Mouse (Mus musculus) c-Kit-positive CD71-positive TER-119-negative erythroid progenitor cells, embryonic 14.5 days (primary cell): ENCODE measurements around the gene Rheb.
"Not testable (repeated sequence)": the region's sequence is repeated elsewhere in the genome, so short reads cannot be mapped to it uniquely, and the experiment has no call there.

Source experiments
- DNase-seq: peaks from one replicate; pipeline ENCODE4 v3.0.0-alpha.2; 2013; ENCODE audit warnings: low read depth

The Rheb gene

DNA sequence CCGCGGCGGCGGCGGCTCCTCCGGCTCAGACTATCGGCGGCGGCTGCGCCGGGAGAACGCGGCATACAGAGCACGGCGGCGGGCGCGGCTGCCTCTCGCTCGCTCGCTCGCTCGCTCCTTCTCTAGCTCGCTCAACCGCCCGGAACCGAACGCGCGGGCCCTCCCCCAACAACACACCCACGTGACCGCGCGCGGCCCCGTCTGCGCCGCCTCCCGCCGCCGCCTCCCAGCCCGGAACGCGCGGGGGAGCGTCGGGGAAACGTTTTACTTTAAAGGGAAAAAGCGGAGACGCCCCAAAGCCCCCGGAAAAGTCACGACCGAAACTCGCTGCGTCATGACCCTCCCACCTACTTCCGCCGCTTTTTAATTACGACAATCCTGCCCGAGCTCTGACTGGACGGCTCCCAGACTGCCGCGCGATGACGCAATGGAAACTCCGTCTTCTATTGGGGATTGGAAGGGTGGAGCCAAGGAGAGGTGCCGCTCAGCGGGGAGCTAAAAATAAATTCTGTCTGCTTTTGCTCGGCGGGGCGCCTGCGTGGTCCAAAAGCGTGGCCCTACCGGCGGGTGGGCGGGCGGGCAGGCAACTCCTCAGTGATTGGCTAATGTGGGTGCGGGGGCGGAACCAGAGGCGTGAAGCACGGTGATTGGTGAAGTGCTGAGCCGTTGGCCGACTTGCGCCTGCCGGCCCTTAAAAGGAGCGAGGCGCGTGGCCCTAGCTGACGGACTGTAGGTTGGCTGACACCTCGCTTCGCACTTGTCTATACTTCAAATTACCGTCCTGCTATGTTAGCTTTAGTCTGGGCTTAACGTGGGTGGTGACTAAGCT lies at the start of gene Rheb:
Gene Rheb (minus strand): TSS at position 351 of the 829 bp plus-strand sequence.
- peak; percentile 100 for DNase-seq

DNA sequence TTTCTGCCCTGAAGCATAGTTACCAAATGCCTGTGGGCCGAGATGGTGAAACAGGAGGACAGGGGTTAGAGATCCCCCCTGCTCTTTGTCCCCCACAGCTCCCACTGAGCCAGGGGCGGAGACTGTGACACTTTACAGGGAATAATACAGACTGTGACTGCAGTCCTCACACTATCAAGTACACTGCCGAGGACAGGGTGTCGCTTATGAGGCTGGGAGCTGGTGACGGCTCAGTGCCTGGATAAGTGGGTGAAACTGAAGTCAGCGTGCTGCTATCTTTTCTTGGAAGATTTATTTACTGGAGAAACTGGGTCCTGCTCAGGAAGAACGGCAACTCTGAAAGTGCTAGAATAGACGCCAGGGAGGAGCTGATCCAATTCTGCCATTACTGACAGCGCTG lies 47.4 kb upstream of the Rheb start:
- no peak for DNase-seq

DNA sequence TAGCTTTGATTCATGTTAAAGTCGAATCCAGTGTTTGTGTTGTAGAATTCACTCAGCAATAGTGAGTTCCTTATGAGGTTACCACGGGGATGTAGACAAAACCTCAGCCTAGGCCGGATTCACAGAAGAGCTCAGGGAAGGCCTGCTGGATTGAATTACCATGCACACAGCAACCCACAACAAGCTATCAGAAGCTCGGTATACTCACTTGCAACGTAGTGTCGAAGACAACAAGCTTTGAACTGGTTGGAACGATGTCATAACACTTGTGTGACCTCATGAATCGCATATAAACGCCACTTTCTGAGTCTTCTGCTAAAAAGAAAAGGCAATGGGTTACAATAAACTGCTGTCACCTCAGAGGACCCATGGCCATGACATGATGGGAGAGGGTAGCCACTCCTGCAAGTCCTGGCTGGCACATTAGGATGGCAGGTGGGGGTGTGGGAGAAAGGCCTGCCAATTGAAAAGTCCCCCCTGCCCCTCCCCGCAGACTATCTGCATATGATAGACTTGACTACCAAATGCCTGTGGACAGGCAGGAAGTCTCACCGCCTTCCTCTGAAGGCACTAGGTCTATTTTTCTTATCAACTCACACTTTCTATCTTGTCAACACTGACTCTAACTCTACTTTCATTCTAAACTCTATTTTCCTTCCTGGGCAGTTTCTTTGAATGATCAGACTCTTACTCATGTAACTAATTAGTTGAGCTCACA lies 46.6 kb upstream of the Rheb start:
- no peak for DNase-seq

DNA sequence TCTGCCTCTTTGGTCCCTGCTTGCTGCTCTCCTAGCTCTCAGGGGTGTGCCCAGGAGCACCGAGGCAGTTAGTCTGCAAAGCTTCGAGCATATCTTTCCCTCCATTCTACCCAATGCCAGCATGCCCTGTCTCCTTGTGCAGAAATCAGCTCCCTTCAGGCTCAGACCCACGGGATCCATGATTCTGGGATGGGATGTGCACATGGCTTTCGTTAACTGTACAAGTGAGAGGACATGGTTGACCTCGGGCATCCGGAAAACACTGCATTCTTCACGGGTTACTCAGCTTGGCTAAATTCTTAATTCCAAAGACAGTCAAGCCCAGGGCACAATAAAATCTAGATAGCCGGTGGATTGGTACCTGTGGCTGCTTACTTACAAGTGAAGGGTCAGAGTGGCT lies 44.8 kb upstream of the Rheb start:
- no peak for DNase-seq

DNA sequence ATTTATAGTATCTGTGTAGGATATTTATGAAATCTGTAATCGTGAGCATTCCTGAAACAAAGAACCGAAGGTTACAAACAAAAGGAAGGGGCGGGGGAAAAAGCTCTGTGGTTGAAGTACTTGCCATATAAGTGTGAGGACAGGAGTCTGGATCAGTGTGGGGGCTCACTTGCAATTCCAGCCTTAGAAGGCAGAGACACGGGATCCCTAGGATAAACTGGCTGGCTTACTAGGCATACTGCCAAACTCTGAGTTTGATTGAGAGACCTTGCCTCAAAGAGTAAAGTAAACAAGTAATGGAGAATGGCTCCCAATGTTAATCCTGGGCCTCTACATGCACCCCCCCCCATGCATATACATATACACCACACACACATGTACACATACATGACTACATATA lies 36.3 kb upstream of the Rheb start:
- no peak for DNase-seq

DNA sequence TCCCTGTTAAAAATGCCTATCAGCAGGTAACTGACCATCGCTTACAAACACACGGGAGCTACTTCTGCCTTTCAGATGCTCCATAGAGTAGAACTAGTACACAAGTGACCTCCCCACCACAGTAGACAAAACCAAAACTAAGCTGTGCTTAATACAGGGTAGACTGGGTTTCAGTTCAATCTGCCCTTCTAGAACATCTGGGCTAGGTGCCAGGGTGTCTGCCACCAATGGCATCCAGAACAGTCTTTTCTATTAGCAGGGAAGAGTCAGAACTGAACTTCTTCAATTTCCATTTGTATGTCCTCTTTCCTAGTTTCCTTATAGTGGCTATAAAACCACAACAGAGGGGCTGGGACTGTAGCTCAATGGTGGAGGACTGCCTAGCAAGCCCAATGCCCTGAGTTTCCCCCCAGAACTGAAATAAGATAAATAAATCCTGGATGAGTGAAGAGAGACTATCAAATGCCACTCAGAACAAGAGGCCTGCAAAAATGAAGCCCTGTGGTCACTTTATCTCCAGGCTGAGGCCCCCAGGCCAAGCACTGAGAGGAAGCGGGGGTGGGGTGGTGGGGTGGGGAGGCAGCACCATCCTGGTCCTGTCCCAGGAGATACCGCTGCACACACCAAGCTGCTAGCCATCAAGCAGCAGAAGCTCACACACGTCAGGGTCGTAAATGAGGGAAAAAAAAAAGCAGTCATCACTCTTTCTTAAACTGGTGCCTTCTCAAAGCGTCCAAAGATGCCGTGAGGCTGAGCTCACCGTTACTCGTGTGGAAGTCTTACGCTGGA lies 35.6 kb upstream of the Rheb start:
- DNase-seq: no peak

DNA sequence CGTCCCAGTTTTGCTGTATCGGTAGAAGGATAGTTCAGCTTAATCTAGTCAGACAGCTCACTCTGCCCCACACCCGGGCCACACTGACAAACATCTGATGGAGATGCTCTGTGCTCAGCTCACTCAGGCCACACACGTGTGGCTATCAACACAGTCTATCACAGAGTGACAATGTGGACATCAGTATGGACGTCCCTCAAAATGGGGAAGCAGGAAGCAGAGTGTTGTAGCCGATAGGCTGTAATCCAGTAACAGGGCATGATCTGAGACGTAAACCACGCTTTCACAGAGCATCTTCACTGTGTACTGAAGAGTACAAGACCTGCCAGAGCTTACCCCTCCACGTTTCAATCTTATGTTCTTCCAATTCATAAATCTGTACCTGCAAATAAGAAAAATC lies 34.2 kb upstream of the Rheb start:
- DNase-seq: no peak

DNA sequence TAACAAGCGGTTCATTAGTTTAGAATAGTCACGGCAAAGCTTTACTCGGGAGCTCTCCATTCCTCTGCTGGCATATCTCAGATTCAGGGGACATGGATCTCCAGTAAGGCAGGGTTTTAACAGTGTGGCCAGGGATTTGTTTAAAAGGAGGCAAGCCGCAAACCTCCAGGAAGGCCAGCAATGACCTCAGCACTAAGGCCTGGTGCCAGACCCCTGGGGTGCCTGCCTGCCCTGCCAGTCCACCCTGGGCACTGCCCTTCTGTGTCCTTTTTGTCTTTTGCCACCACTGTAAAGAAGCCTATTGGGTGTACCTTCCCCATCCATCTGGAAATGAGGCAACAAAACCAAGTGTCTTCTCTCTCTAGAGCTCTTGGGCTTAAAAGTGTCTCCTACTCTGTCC lies 31.7 kb upstream of the Rheb start:
- no peak for DNase-seq

DNA sequence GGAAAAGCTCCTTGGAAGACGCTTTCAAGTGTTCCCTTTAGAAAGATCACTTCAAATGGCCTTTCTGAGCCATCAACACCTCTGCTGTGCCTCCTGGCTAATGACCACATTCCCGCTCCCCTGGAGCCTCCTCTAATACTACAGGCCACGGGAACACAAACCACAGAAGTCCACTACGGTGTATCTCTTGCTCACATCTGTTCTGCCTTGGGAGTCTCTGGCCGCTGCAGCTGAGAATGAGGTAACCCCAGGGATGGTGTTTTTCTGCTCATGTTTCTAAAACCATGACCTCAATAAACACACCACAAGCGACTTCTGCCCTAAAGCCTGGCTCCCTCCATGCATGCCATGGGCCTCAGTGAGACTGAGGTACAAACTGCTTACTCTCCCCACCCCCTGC lies 30.8 kb upstream of the Rheb start:
- no peak for DNase-seq

DNA sequence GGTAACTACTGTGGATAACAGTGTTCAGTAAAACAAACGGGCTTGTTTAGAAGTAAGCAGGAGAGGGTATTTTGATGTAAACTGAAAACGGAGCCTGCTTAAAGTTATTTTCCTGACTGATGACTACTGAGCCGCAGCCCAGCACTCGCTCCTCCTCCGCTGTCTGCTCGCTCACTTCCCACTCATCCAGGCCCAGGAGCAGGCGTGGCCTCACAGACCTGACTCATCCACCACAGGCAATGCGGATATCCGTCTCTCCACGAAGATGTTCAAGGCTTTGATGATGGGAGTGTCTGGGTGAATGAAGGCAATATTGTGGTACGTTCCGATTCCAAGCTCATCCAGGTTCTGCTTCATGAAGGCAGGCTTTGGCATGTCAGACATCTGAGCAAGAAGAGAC lies 28.9 kb upstream of the Rheb start:
- no peak for DNase-seq

DNA sequence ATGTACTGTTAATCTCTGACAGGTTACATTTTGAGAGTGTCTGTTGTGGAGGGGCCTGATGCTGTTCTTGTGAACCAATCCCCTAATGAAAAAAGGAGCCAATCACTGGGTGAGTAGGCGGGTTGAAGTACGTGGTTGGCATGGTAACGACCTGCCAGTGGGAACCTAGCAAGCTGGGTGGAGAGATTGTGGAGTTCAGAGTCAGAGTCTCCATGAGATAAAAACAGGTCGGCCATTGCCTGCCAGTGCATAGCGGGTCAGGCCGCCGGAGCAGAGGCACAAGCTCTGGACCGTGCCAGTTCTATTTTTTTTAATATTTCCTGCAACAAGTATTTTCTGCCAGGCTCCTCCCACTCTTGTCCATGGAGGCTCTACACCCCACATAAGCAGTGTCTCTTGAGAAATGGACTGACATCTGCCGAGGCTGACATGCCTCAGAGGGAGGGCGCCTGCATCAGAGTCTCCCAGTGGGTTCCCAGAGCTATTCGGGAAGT lies 27.4 kb upstream of the Rheb start:
- peak; percentile 68 for DNase-seq

DNA sequence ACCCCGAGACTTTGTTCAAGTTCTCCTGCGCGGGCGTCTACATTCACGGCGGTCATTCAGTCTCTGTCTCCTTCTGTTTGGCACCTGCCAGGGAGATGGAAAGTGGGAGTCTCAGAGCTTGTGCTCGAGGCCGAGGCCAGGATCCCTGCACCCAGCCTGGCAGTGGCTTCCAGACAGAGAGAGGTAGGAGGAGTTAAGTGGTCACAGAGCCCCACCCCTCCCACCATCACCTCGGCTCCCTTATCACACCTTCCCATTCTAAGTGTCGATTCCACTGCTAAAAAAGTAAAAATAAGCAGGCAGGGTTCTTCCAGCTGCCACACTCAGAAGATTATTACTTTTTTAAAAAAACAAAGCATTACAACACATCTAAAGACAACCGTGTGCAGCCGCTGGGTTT lies 21.4 kb upstream of the Rheb start:
- DNase-seq: no peak

DNA sequence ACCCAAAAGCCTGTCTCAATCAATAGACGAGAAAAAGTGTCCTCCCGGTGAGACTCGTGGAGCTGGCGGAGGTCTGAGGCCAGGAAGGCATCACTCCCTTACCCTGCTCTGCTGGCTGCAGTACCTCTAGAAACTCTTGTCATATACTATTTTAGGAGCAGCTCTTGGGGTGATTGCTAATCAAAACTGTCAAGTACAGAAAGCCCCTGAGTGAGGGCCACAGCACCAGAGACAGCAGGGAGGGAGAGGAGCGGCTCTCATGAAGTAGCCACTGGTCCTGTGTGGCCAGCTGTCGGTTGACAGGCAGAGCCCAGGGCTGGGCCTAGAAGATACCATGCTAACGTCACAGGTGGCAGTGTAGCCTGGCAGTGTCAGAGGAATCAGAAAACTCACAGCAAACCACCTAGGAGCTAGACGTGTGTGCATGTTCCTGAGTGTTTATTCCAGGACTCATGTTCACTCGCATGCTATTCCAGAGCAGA lies 19.1 kb upstream of the Rheb start:
- no peak for DNase-seq

DNA sequence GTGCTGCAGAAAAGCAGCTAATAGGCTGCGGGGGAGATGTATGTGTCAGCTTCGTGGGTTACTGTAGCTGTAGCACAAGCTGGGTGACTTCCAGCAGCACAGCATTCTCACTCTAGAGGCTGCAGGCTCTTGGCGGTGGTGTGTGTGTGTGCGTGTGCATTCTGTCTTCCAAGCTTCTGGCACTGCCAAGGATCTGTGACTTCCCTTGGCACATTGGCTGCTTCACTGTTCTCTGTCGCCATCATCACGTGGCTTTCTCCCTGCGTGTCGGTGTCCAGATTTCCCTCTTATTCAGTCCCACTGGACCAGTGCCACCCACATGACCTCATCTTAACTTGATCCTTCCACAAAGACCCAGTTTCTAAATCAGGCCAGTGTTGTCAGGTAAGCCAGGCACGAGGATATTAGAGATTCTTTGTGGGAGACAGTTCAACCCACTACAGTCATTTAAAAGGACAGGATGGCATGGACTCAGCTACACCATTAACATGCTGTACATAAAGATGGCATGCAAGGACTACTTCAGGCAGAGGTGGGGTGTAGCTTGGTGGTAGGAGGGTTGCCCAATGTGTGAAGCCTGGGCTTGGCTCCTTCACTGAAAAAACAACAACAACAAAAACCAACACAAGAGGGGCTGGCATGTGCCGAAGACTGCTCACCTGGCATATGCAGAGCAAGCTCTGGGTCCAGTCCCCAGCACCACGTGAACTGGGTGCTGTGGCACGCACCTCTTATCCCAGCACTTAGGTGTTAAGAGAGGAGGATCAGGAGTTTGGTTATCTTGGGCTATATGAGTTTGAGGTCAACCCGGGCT lies 18.4 kb upstream of the Rheb start:
- DNase-seq: no peak

DNA sequence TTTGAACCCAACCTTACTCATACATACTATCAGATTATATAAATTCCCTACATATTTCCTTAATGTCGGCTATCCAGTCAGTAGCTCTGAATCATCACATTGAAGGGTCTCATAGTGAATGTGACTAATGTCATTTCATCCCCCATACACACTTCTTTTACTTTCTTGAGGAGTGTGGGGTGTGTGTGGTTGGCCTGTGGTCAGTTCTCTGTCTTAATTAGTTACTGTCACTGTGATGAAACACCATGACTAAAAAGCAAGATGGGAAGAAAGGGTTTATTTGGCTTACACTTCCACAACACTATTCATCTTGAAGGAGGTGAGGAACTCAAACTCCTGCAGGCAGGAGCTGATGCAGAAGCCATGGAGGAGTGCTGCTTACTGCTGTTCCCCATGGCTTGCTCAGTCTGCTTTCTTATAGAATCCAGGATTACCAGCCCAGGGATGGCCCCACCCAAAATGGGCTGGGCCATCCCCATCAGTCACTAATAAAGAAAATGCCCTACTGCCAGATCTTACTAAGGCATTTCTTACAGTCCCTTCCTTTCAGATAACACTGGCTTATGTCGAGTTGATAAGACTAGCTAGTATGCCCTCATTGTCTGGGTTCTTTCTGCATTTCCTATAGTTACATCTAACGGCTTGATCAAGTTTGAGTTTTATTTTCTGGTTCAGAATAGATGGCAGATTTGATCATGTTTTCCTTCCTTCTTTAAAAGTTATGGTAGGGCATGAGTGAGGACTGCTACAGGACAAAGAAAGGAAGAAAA lies 17.5 kb upstream of the Rheb start:
- DNase-seq: no peak

DNA sequence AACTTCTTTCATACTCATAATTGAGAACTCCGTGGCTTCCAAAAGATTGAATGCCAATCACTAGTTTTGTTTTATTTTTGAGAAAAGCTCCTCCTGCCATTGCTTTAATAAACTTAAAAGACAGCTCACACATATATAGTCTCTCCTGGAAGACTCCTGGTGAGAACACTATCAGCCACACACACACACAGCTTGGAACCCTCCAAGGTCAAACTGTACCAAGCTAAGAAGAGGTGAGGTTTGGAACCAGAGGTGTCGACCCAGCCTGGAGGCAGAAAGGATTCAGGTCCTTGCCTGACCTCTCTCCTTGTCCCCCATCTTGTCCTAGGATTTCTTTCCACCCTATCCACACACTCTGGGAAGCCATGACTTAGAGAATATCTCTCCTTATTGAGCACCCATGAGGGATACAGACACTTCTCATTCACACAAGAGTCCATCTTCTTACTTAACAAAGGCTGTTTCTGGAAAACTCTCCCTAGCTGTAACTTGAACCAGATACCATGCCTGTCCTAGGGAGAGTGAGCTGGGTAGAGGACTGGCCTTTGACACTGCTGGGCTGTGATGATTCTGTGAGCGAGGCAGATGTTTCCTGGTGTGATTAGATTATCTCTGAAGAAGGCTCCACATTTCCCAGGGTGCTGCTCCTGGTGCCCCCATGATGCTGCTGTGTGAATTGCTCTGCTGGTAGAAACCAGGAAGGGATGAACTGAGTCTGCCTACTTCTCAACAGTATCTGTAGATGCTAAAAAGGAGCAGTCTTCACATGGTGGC lies 12.6 kb upstream of the Rheb start:
- DNase-seq: no peak

DNA sequence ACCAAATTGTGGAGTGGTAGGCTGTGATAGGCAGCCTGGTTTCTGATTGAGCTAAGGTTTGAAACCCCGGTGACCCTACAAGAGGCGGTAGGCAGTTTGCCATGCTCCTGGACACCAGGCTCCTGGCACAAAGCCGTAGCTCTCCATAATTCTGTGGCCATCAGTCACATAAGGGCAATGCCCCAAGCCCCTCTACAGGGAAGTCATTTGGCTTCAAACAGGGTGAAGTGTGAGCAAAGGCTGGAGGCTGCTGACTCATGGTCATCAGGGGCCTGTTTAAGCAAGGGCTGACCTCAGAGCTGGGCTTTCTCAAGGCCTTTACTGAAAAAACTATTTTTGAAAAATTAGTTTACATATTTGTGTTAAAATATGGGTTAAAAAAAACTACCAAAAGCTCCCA lies 11.8 kb upstream of the Rheb start:
- no peak for DNase-seq

DNA sequence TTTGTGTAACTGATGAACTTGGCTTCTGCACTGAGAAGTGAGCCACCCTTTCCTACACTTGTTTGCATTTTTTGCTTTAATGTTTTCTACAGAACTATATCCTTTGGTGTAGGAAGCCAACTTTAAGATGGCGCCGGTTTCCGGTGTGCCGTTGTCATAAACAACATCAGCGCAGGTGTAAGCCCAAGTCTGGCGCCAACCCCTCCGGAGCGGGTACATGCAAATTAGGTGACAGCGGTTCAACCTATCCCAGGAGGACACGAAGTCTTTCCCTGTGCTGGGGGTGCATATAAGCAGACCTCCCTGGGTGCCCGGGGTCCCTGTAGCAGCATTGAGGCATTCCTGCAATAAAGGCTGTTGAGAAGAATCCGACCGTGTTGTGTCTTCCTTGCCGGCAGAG lies 5.8 kb upstream of the Rheb start:
- not testable (repeated sequence) for DNase-seq

DNA sequence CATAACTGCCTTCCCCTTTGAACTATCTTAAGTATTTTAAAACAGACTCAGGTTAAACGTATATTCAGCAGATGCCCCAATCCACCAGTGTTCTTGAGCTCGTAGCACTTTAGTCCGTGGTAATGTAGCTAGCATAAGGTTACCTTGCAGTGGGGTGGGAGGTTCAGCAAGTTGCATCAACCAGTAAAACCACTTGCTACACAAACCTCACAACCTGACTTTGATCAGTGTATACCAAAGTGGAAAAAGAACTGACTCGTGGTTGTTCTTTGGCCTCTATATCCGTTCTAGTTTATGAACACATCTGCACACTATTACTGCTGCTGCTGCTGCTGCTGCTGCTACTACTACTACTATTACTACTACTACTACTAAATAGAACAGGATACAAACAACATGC lies 1.4 kb upstream of the Rheb start:
- no peak for DNase-seq

DNA sequence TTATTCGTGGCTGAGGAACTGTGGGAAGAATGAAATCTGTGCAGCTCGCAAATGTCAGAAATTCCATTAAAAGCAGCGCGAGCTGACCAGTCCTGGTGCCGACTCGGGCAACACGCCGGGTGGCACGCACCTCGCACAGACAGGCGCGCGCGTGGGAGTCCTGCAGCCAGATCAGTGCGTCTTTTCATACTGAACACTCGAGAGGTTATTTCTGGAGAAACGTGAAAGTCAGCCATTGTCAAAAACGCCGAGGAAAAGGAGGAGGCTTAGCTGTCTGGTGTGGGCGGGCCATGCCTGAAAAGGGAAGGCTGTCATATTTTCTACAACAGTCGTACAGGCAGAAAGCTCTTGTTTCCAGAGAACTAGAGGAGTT lies 665 bp upstream of the Rheb start:
- no peak for DNase-seq
